Mouse (Mus musculus): ENCODE measurements at regions not wholly inside any gene's neighbourhood (a gene's known extent, or its start where the extent isn't known, plus 50 kb on each side); places are given as distances from the start of the nearest gene placed in this dataset.

GRCm38 (mm10) chr3:39248712-39249111 lies 362.0 kb downstream of the Fat4 start:
- no peaks in the 10 kb centered on the region for H3K36me3 ChIP-seq
- H3K9me3 ChIP-seq (replicated peaks) = no peaks in the 10 kb centered on the region
- no peak overlapping the region for H3K4me2 ChIP-seq
- ATAC-seq (ENCODE audit: low read depth) = no peak
- H3K4me1 ChIP-seq (replicated peaks) = no peaks in the 10 kb centered on the region
- no peak overlapping the region for H3K9ac ChIP-seq
- H3K4me3 ChIP-seq (replicated peaks) = no peak overlapping the region
- no peaks in the 10 kb centered on the region for H3K27me3 ChIP-seq
- 57% methylated on average over 4 of the region's 4 CpGs for WGBS (ENCODE audit: insufficient replicate concordance)
- no peak for DNase-seq
- no peak overlapping the region for H3K27ac ChIP-seq

- no peaks in the 10 kb centered on the region for H3K27me3 ChIP-seq
- WGBS (ENCODE audit: insufficient replicate concordance) = 47% methylated on average over 4 of the region's 4 CpGs
- H3K4me1 ChIP-seq (replicated peaks) = no peaks in the 10 kb centered on the region
Observed at GRCm38 (mm10) chr3:39249224-39249892, 362.6 kb downstream of the Fat4 start.

GRCm38 (mm10) chr3:39253076-39253475 lies 366.3 kb downstream of the Fat4 start:
- H3K4me3 ChIP-seq (replicated peaks) = no peak overlapping the region
- no peak overlapping the region for H3K27ac ChIP-seq
- H3K27me3 ChIP-seq = no peaks in the 10 kb centered on the region
- ATAC-seq (ENCODE audit: low read depth) = no peak
- no peaks in the 10 kb centered on the region for H3K9me3 ChIP-seq (replicated peaks)
- H3K4me1 ChIP-seq (replicated peaks) = no peaks in the 10 kb centered on the region
- no peak for DNase-seq
- H3K36me3 ChIP-seq = no peaks in the 10 kb centered on the region
- no peak overlapping the region for H3K4me2 ChIP-seq
- H3K9ac ChIP-seq = no peak overlapping the region
- WGBS (ENCODE audit: insufficient replicate concordance) = 52% methylated on average over 1 of the region's 1 CpGs

More at GRCm38 (mm10) chr3:39249224-39249892, 362.6 kb downstream of the Fat4 start:
- H3K36me3 ChIP-seq = no peaks in the 10 kb centered on the region
- no peak for ATAC-seq (ENCODE audit: low read depth)
- no peak overlapping the region for H3K27ac ChIP-seq
- no peak overlapping the region for H3K4me2 ChIP-seq
- DNase-seq = no peak
- no peak overlapping the region for H3K4me3 ChIP-seq (replicated peaks)
- H3K9me3 ChIP-seq (replicated peaks) = no peaks in the 10 kb centered on the region
- H3K9ac ChIP-seq = no peak overlapping the region

- no peak for ATAC-seq (ENCODE audit: low read depth)
- H3K4me1 ChIP-seq (replicated peaks) = no peaks in the 10 kb centered on the region
- H3K27ac ChIP-seq = no peak overlapping the region
- H3K9ac ChIP-seq = no peak overlapping the region
- WGBS (ENCODE audit: insufficient replicate concordance) = 66% methylated on average over 2 of the region's 2 CpGs
- H3K4me2 ChIP-seq = no peak overlapping the region
- H3K9me3 ChIP-seq (replicated peaks) = no peaks in the 10 kb centered on the region
- H3K36me3 ChIP-seq = no peaks in the 10 kb centered on the region
- no peaks in the 10 kb centered on the region for H3K27me3 ChIP-seq
- no peak for DNase-seq
- H3K4me3 ChIP-seq (replicated peaks) = no peak overlapping the region
Observed at GRCm38 (mm10) chr3:39264671-39265430, 378.1 kb downstream of the Fat4 start.

GRCm38 (mm10) chr3:39265606-39266005 lies 378.9 kb downstream of the Fat4 start:
- Histone ChIP-seq H3K4me2 (no peak overlapping the region), H3K36me3 (no peaks in the 10 kb centered on the region), H3K27ac (no peak overlapping the region), H3K9me3 (replicated peaks) (no peaks in the 10 kb centered on the region), H3K9ac (no peak overlapping the region), H3K27me3 (no peaks in the 10 kb centered on the region), H3K4me1 (replicated peaks) (no peaks in the 10 kb centered on the region), H3K4me3 (replicated peaks) (no peak overlapping the region)
- ATAC-seq (ENCODE audit: low read depth) = no peak
- DNase-seq = no peak
- 58% methylated on average over 1 of the region's 1 CpGs for WGBS (ENCODE audit: insufficient replicate concordance)

GRCm38 (mm10) chr3:39269388-39269787 lies 382.6 kb downstream of the Fat4 start:
- DNase-seq = no peak
- ATAC-seq (ENCODE audit: low read depth) = no peak
- no peaks in the 10 kb centered on the region for H3K9me3 ChIP-seq (replicated peaks)
- no peaks in the 10 kb centered on the region for H3K27me3 ChIP-seq
- H3K36me3 ChIP-seq = no peaks in the 10 kb centered on the region
- H3K27ac ChIP-seq = no peak overlapping the region
- 55% methylated on average over 3 of the region's 3 CpGs for WGBS (ENCODE audit: insufficient replicate concordance)
- no peaks in the 10 kb centered on the region for H3K4me1 ChIP-seq (replicated peaks)
- H3K9ac ChIP-seq = no peak overlapping the region
- H3K4me2 ChIP-seq = no peak overlapping the region
- H3K4me3 ChIP-seq (replicated peaks) = no peak overlapping the region

- WGBS (ENCODE audit: insufficient replicate concordance) = 82% methylated on average over 1 of the region's 1 CpGs
- H3K9me3 ChIP-seq (replicated peaks) = no peaks in the 10 kb centered on the region
- no peak for ATAC-seq (ENCODE audit: low read depth)
- no peaks in the 10 kb centered on the region for H3K27me3 ChIP-seq
- no peaks in the 10 kb centered on the region for H3K4me1 ChIP-seq (replicated peaks)
- no peaks in the 10 kb centered on the region for H3K36me3 ChIP-seq
- no peak for DNase-seq
- no peak overlapping the region for H3K9ac ChIP-seq
- no peak overlapping the region for H3K4me2 ChIP-seq
- no peak overlapping the region for H3K27ac ChIP-seq
- no peak overlapping the region for H3K4me3 ChIP-seq (replicated peaks)
Observed at GRCm38 (mm10) chr3:39272616-39273015, 385.9 kb downstream of the Fat4 start.

- ATAC-seq (ENCODE audit: low read depth) (no peak), DNase-seq (no peak)
- no peaks in the 10 kb centered on the region for H3K27me3 ChIP-seq
- H3K9ac ChIP-seq = no peak overlapping the region
- no peaks in the 10 kb centered on the region for H3K36me3 ChIP-seq
- no peak overlapping the region for H3K27ac ChIP-seq
- no peaks in the 10 kb centered on the region for H3K9me3 ChIP-seq (replicated peaks)
- H3K4me2 ChIP-seq = no peak overlapping the region
- 64% methylated on average over 4 of the region's 4 CpGs for WGBS (ENCODE audit: insufficient replicate concordance)
- no peak overlapping the region for H3K4me3 ChIP-seq (replicated peaks)
- H3K4me1 ChIP-seq (replicated peaks) = no peaks in the 10 kb centered on the region
Observed at GRCm38 (mm10) chr3:39276897-39277296, 390.2 kb downstream of the Fat4 start.

GRCm38 (mm10) chr3:39277310-39277709 lies 390.6 kb downstream of the Fat4 start:
- no peak overlapping the region for H3K27ac ChIP-seq
- no peak overlapping the region for H3K4me2 ChIP-seq
- no peaks in the 10 kb centered on the region for H3K27me3 ChIP-seq
- no peaks in the 10 kb centered on the region for H3K4me1 ChIP-seq (replicated peaks)
- no peak overlapping the region for H3K4me3 ChIP-seq (replicated peaks)
- H3K36me3 ChIP-seq = no peaks in the 10 kb centered on the region
- 64% methylated on average over 6 of the region's 6 CpGs for WGBS (ENCODE audit: insufficient replicate concordance)
- no peak for ATAC-seq (ENCODE audit: low read depth)
- no peaks in the 10 kb centered on the region for H3K9me3 ChIP-seq (replicated peaks)
- H3K9ac ChIP-seq = no peak overlapping the region
- DNase-seq = no peak

- 20% methylated on average over 3 of the region's 3 CpGs for WGBS (ENCODE audit: insufficient replicate concordance)
- ATAC-seq (ENCODE audit: low read depth) = no peak
- Histone ChIP-seq H3K4me1 (replicated peaks) (no peaks in the 10 kb centered on the region), H3K4me3 (replicated peaks) (no peak overlapping the region), H3K9ac (no peak overlapping the region), H3K27me3 (no peaks in the 10 kb centered on the region), H3K36me3 (no peaks in the 10 kb centered on the region), H3K27ac (no peak overlapping the region), H3K4me2 (no peak overlapping the region), H3K9me3 (replicated peaks) (no peaks in the 10 kb centered on the region)
- DNase-seq = no peak
Observed at GRCm38 (mm10) chr3:39295255-39295654, 408.5 kb downstream of the Fat4 start.

- Histone ChIP-seq H3K4me1 (replicated peaks) (no peaks in the 10 kb centered on the region), H3K9me3 (replicated peaks) (no peaks in the 10 kb centered on the region), H3K27ac (no peak overlapping the region), H3K36me3 (no peaks in the 10 kb centered on the region), H3K4me2 (no peak overlapping the region), H3K27me3 (no peaks in the 10 kb centered on the region), H3K4me3 (replicated peaks) (no peak overlapping the region), H3K9ac (no peak overlapping the region)
- DNase-seq (no peak), ATAC-seq (ENCODE audit: low read depth) (no peak)
- WGBS (ENCODE audit: insufficient replicate concordance) = 62% methylated on average over 4 of the region's 4 CpGs
Observed at GRCm38 (mm10) chr3:39296257-39296656, 409.5 kb downstream of the Fat4 start.

- no peaks in the 10 kb centered on the region for H3K27me3 ChIP-seq
- H3K9ac ChIP-seq = no peak overlapping the region
- ATAC-seq (ENCODE audit: low read depth) (no peak), DNase-seq (no peak)
- H3K4me2 ChIP-seq = no peak overlapping the region
- H3K27ac ChIP-seq = no peak overlapping the region
- WGBS (ENCODE audit: insufficient replicate concordance) = 76% methylated on average over 1 of the region's 1 CpGs
- no peaks in the 10 kb centered on the region for H3K9me3 ChIP-seq (replicated peaks)
- H3K4me3 ChIP-seq (replicated peaks) = no peak overlapping the region
- H3K36me3 ChIP-seq = no peaks in the 10 kb centered on the region
- H3K4me1 ChIP-seq (replicated peaks) = no peaks in the 10 kb centered on the region
Observed at GRCm38 (mm10) chr3:39309487-39309886, 422.7 kb downstream of the Fat4 start.

Measured in liver, embryonic 13.5 days (tissue).